Mouse (Mus musculus) limb, embryonic 12.5 days (tissue): ENCODE data around the gene Med25. TPM values are rescaled to one million over a fixed set of nuclear protein-coding genes. Genes with fewer than 3 reads are reported as not detected.
"Not testable (repeated sequence)": the region's sequence is repeated elsewhere in the genome, so short reads cannot be mapped to it uniquely, and the experiment has no call there.

Experiments
- ATAC-seq: fragments of 200-750 bp; cut with Nextera tagmentation; 2 replicates; pipeline ENCODE4 v1.8.0; 2017; ENCODE audit warnings: low read depth, moderate TSS enrichment; ENCODE audit not compliant: insufficient number of reproducible peaks, insufficient read depth, low FRiP score, low TSS enrichment
- H3K27ac ChIP-seq: fragments of 300-500 bp; sonication (generic); 2 replicates; pipeline ENCODE4 v1.5.1; 2016; ENCODE audit warnings: mild to moderate bottlenecking, moderate library complexity
- H3K27me3 ChIP-seq: fragments of 300-500 bp; sonication (generic); 2 replicates; pipeline ENCODE4 v1.6.1; 2016; ENCODE audit warnings: mild to moderate bottlenecking, moderate library complexity
- H3K36me3 ChIP-seq: fragments of 300-500 bp; sonication (generic); 2 replicates; pipeline ENCODE4 v1.6.1; 2016; ENCODE audit warnings: mild to moderate bottlenecking, moderate library complexity
- H3K4me1 ChIP-seq: fragments of 300-500 bp; sonication (generic); replicated peaks from 2 replicates; pipeline ENCODE4 v1.6.1; 2016
- H3K4me2 ChIP-seq: fragments of 300-500 bp; sonication (generic); 2 replicates; pipeline ENCODE4 v1.6.1; 2016; ENCODE audit warnings: mild to moderate bottlenecking, moderate library complexity
- H3K4me3 ChIP-seq: fragments of 300-500 bp; sonication (generic); replicated peaks from 2 replicates; pipeline ENCODE4 v1.5.1; 2016; ENCODE audit warnings: mild to moderate bottlenecking
- H3K9ac ChIP-seq: fragments of 300-500 bp; sonication (generic); replicated peaks from 2 replicates; pipeline ENCODE4 v1.6.1; 2016; ENCODE audit warnings: mild to moderate bottlenecking, moderate library complexity
- H3K9me3 ChIP-seq: fragments of 300-500 bp; sonication (generic); 2 replicates; pipeline ENCODE4 v1.6.1; 2016; ENCODE audit warnings: mild to moderate bottlenecking, moderate library complexity
- WGBS: fragments of 180-500 bp; shearing (Covaris S2); methylation state at CpG from one replicate; pipeline ENCODE4 v1.1.7; 2016; 5-methylcytosine and 5-hydroxymethylcytosine counted together
- polyA plus RNA-seq: library from polyadenylated mRNA; unstranded; fragments of >200 nt; fragmentation: Nextera tagmentation; extraction: Ambion mirVana; gene quantifications from 2 replicates; pipeline ENCODE4 v1.2.1, GENCODE M21; 2016

Gene Med25
- polyA plus RNA-seq, 1 experiment from 2014 or later = 116 TPM

GRCm38 (mm10) chr7:44891611-44892010 is 901 bp downstream of the Med25 start:
- WGBS = 32% methylated on average over 6 of the region's 6 CpGs
- no peaks in the 10 kb centered on the region for H3K9me3 ChIP-seq
- peak overlapping the region; percentile 82 for H3K4me3 ChIP-seq
- peak overlapping the region; percentile 85 for H3K4me2 ChIP-seq
- H3K4me1 ChIP-seq = peaks cover 30% of the 10 kb centered on the region
- peak overlapping the region; percentile 96 for H3K27ac ChIP-seq
- no peak for ATAC-seq
- no peaks in the 10 kb centered on the region for H3K27me3 ChIP-seq
- peak overlapping the region; percentile 85 for H3K9ac ChIP-seq
- peaks cover 39% of the 10 kb centered on the region for H3K36me3 ChIP-seq

GRCm38 (mm10) chr7:44890737-44891136 is 1.8 kb downstream of the Med25 start:
- Histone ChIP-seq H3K27ac (no peak overlapping the region), H3K27me3 (no peaks in the 10 kb centered on the region), H3K9ac (peak overlapping the region; percentile 85; the same call in 1 of the 2 replicates), H3K36me3 (peaks cover 47% of the 10 kb centered on the region), H3K9me3 (no peaks in the 10 kb centered on the region), H3K4me3 (peak overlapping the region; percentile 82), H3K4me1 (peaks cover 28% of the 10 kb centered on the region), H3K4me2 (peak overlapping the region; percentile 85)
- WGBS = 92% methylated on average over 4 of the region's 4 CpGs
- no peak for ATAC-seq

GRCm38 (mm10) chr7:44890180-44890579 is 2.3 kb downstream of the Med25 start:
- no peak for ATAC-seq
- Histone ChIP-seq H3K9me3 (no peaks in the 10 kb centered on the region), H3K9ac (no peak overlapping the region), H3K36me3 (peaks cover 53% of the 10 kb centered on the region), H3K4me3 (no peak overlapping the region), H3K27me3 (no peaks in the 10 kb centered on the region), H3K27ac (no peak overlapping the region), H3K4me1 (peaks cover 24% of the 10 kb centered on the region), H3K4me2 (no peak overlapping the region)
- 83% methylated on average over 7 of the region's 7 CpGs for WGBS

- no peak overlapping the region for H3K27ac ChIP-seq
- peaks cover 20% of the 10 kb centered on the region for H3K4me1 ChIP-seq
- no peaks in the 10 kb centered on the region for H3K27me3 ChIP-seq
- ATAC-seq = no peak
- H3K4me3 ChIP-seq = no peak overlapping the region
- H3K9me3 ChIP-seq = no peaks in the 10 kb centered on the region
- no peak overlapping the region for H3K9ac ChIP-seq
- WGBS = 89% methylated on average over 13 of the region's 13 CpGs
- H3K4me2 ChIP-seq = no peak overlapping the region
- H3K36me3 ChIP-seq = peaks cover 67% of the 10 kb centered on the region
Measured at GRCm38 (mm10) chr7:44888256-44889105, 4.0 kb downstream of the Med25 start.

- Histone ChIP-seq H3K4me1 (peaks cover 15% of the 10 kb centered on the region), H3K9ac (no peak overlapping the region), H3K27ac (no peak overlapping the region), H3K36me3 (peaks cover 82% of the 10 kb centered on the region), H3K4me3 (no peak overlapping the region), H3K4me2 (no peak overlapping the region), H3K9me3 (no peaks in the 10 kb centered on the region), H3K27me3 (no peaks in the 10 kb centered on the region)
- WGBS = 91% methylated on average over 7 of the region's 7 CpGs
- ATAC-seq = no peak
Measured at GRCm38 (mm10) chr7:44886964-44887363, 5.5 kb downstream of the Med25 start.

GRCm38 (mm10) chr7:44884637-44885036 is 7.9 kb downstream of the Med25 start:
- Histone ChIP-seq H3K4me3 (no peak overlapping the region), H3K27ac (no peak overlapping the region), H3K9ac (no peak overlapping the region), H3K27me3 (no peaks in the 10 kb centered on the region), H3K4me1 (no peaks in the 10 kb centered on the region), H3K9me3 (no peaks in the 10 kb centered on the region), H3K4me2 (no peak overlapping the region), H3K36me3 (peaks cover 96% of the 10 kb centered on the region)
- WGBS = 95% methylated on average over 5 of the region's 5 CpGs
- no peak for ATAC-seq

- 96% methylated on average over 3 of the region's 3 CpGs for WGBS
- Histone ChIP-seq H3K36me3 (peaks cover 97% of the 10 kb centered on the region), H3K27ac (no peak overlapping the region)
Measured at GRCm38 (mm10) chr7:44883036-44883435, 9.5 kb downstream of the Med25 start.

GRCm38 (mm10) chr7:44877833-44878232 is 14.7 kb downstream of the Med25 start:
- no peak overlapping the region; the same call in 1 of the 2 replicates for H3K4me2 ChIP-seq
- no peaks in the 10 kb centered on the region for H3K27me3 ChIP-seq
- no peak overlapping the region for H3K4me3 ChIP-seq
- no peaks in the 10 kb centered on the region for H3K4me1 ChIP-seq
- H3K9ac ChIP-seq = no peak overlapping the region
- WGBS = 92% methylated on average over 14 of the region's 14 CpGs
- peaks cover 74% of the 10 kb centered on the region for H3K36me3 ChIP-seq
- ATAC-seq = no peak
- H3K27ac ChIP-seq = no peak overlapping the region
- H3K9me3 ChIP-seq = no peaks in the 10 kb centered on the region

More at GRCm38 (mm10) chr7:44883036-44883435, 9.5 kb downstream of the Med25 start:
- no peak for ATAC-seq
- Histone ChIP-seq H3K4me2 (no peak overlapping the region), H3K27me3 (no peaks in the 10 kb centered on the region), H3K4me1 (no peaks in the 10 kb centered on the region), H3K9me3 (no peaks in the 10 kb centered on the region), H3K4me3 (no peak overlapping the region), H3K9ac (no peak overlapping the region)

- 84% methylated on average over 2 of the region's 2 CpGs for WGBS
- H3K9ac ChIP-seq, H3K27me3 ChIP-seq, H3K4me2 ChIP-seq, H3K27ac ChIP-seq, H3K9me3 ChIP-seq, H3K4me3 ChIP-seq, ATAC-seq: not testable (repeated sequence)
- Histone ChIP-seq H3K36me3 (peaks cover 22% of the 10 kb centered on the region), H3K4me1 (peaks cover 26% of the 10 kb centered on the region)
Measured at GRCm38 (mm10) chr7:44871774-44872173, 20.7 kb downstream of the Med25 start.

GRCm38 (mm10) chr7:44871181-44871580 is 21.3 kb downstream of the Med25 start:
- Histone ChIP-seq H3K4me1 (peaks cover 32% of the 10 kb centered on the region), H3K4me2 (no peak overlapping the region), H3K27ac (no peak overlapping the region), H3K36me3 (peaks cover 23% of the 10 kb centered on the region), H3K4me3 (no peak overlapping the region), H3K9ac (no peak overlapping the region), H3K9me3 (no peaks in the 10 kb centered on the region), H3K27me3 (no peaks in the 10 kb centered on the region)
- WGBS = 76% methylated on average over 1 of the region's 1 CpGs
- no peak for ATAC-seq

- WGBS = 63% methylated on average over 6 of the region's 6 CpGs
- ATAC-seq = no peak
- peak overlapping the region; percentile 94 for H3K4me3 ChIP-seq
- H3K27ac ChIP-seq = peak overlapping the region; percentile 100
- H3K36me3 ChIP-seq = peaks cover 23% of the 10 kb centered on the region
- H3K4me1 ChIP-seq = peaks cover 37% of the 10 kb centered on the region
- H3K9me3 ChIP-seq = no peaks in the 10 kb centered on the region
- H3K27me3 ChIP-seq = no peaks in the 10 kb centered on the region
- peak overlapping the region; percentile 100 for H3K9ac ChIP-seq
- H3K4me2 ChIP-seq = peak overlapping the region; percentile 92
Measured at GRCm38 (mm10) chr7:44870614-44871013, 21.9 kb downstream of the Med25 start.
